Mouse (Mus musculus) kidney, postnatal 25 days (tissue): Measurements from ENCODE around the gene Cpne5.

Experiments
- DNase-seq, 2 experiments: peaks; one replicate each; pipeline ENCODE4 v3.0.0; 2021; ENCODE audit warnings: mixed read lengths in 2 of 2

Gene Cpne5

GRCm38 (mm10) chr17:29167371-29167770 is 70.6 kb downstream of the Cpne5 start:
- DNase-seq = peak; percentile 47 to 73

GRCm38 (mm10) chr17:29165967-29166578 is 71.9 kb downstream of the Cpne5 start:
- peak; percentile 41 to 76 for DNase-seq

DNA sequence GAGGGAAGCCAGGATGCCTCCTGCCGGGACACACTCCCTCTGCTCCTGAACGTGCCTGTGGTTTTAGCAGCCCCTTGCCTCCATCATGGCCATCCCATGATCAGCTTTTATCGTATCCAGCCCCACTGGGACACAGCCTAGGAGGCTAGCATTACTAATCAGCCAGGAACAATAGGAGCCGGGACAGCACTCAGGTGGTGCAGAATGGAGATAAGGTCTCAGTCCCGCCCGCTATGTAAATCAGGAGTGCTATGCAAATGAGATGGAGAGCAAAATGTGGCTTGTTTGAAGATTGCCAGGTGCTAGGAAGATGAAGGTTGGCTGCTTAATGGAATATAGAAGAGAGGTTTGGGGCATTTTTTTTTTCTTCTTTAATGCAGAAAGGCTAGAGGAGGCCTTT is 72.5 kb downstream of the Cpne5 start:
- no peak for DNase-seq

GRCm38 (mm10) chr17:29164469-29165111 is 73.4 kb downstream of the Cpne5 start:
- DNase-seq = peak; percentile 61 to 69

- DNase-seq = no peak
Observed at GRCm38 (mm10) chr17:29162334-29162733, 75.6 kb downstream of the Cpne5 start.

DNA sequence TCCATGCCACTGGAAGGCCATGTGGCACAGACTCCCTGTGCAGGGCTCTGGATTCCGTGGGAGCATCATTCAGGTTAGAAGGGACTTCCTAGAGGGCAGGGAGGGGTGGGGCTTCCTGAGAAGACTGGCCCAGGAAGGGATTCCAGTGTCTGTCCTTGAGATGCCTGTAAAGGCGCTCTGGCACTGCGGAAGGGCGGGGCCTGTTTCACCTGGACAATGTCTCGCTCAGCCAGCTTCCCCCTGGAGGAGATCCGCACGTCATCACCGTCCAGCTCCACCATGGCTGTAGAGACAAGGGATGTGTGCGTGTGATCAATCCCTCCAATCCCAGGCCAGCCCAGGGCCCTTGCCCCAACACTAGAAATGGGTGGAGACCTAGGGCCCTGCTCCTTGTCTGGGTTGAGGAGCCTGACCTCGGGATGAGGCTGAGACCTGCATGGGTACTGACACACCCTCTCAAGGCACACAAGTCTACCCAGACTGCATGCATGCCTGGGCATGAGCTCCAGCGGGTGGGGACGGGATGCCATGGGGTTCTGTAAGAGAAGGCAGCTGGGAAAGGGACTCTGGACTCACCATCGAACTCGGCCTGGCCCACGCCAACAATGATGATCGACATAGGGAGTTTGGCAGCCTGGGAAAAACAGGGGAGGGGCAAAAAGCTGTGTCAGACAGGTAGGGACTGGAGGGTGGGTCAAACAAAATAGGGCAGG is 78.1 kb downstream of the Cpne5 start:
- DNase-seq = peak in 1 of 2 experiments; percentile 59

DNA sequence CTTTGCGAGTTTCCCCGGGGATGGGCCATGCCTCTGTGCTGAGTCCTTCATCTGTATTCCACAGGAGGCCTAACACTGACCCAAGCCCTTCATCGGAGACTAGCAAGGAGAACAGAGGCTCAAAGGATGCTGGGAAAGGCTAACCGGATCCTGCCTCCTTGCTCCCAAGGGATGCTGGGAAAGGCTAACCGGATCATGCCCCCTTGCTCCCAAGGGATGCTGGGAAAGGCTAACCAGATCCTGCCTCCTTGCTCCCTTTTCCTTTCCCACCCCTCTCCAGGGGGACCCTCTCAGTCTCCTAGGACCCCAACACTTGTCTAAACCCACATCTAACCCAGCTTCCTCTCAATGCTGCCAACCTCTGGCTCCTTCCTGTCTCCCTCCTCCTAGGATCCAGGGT is 78.6 kb downstream of the Cpne5 start:
- no peak for DNase-seq

GRCm38 (mm10) chr17:29158899-29159298 is 79.1 kb downstream of the Cpne5 start:
- DNase-seq = no peak

DNA sequence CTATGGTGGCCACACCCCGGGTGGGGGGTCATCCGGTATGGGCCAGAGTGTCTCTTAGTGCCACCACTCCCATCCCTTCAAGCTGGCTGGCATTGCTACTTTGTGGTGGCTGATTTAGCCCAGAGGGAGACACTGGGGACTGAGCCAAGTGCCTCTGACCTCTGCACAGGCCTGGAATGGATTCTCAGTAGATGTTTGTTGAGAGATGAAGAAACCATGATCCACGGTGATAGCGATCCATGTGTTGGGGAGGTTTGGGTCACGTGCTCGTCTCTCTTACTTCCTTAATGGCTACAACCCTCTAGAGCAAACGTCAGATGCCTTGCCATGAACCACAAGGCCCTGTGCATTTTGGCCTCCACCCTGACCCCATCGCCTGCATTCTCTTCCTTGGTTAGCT is 81.1 kb downstream of the Cpne5 start:
- no peak for DNase-seq

DNA sequence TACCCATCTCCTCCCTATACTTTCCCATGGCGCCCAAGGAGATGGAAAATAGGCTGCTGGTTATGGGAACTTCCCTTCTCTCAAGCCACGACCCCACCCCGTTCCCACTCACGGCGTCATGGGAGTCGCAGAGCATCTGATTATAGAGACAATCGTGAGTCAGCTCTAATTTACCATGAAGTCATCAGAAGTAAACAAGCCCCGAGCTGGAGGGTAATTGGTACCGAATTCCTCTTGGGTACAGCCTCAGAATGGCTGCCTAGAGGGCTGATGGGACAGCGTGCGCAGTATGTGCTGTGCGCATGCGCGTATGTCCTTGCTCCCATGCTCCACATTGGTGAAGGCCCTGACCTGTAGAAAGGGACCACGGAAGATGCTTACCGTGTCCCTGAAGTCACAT is 81.6 kb downstream of the Cpne5 start:
- no peak for DNase-seq

DNA sequence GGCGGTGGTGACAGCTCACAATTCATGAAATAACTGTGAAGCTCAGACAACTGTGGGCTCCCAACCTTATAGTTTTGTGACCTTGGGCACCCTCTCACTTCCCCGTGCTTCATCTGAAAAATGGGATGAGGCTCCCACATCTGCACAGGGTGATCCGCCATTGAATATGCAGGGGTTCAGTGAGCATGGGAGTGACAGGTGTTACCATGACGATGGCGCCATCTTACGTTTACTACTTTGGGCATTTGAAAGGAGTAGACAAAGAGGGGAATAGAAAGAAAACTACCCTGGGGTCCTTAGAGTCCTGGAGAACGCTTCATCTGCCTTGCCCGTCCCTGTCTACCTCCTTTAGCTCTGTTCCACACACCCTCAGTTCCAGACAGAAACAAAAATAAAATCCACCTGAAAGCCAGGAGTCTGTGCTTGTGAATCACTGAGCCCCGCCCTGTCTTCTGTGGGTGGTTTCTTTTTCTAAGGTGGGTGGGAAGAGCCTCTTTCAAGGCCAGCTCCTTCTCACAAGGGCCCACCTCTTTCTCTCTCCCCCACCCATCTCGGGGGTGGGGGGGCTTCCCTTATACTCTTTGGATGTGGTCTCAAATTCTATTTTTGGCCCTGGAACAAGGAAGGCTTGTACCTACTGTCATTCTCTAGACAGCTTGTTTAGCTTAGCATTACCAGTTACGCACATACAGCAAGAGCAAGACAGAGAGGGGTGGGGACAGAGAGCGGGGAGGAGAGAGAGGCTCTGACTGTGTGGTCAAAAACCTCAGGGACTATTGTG is 82.4 kb downstream of the Cpne5 start:
- no peak for DNase-seq

DNA sequence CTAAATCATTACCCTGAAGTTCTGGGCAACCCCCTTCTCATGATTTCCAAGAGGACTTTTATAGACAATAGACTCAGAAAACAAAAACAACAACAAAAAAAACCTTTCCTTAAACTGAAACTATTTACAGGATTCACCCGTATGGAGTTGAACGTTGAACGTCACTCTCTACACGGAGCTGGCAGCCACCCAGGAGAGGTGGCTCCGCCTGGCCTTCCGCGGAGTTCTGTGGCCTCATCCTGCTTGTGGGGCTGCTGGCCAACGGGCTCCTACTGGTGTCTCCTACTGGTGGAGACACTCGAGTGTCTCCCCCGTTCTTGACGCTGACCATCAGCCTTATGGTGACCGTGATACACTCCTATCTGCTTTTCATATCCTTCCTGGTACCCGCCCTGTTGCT is 83.7 kb downstream of the Cpne5 start:
- peak; percentile 56 to 64 for DNase-seq

- DNase-seq = no peak
Observed at GRCm38 (mm10) chr17:29152547-29152946, 85.4 kb downstream of the Cpne5 start.

GRCm38 (mm10) chr17:29149766-29150165 is 88.2 kb downstream of the Cpne5 start:
- DNase-seq = no peak

GRCm38 (mm10) chr17:29147773-29148172 is 90.2 kb downstream of the Cpne5 start:
- DNase-seq = no peak

DNA sequence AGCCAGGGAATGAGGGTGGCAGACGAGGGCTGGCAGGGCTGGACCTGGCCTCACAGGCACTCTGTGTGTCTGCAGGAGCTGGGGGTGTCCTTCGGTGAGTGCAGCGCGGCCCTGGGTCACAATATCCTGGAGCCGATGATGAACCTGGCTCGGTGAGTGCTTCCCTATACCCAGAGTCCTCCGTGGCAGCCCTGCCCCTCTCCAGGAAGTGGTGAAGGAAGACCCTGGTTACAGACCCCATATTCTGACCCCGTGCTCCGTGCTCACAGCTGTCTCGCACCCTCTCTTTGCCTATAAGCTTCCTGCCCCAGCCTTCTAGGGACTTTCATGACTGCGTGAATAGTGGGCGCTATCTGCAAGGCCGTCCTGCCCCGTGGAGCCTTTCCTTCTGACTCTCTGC is 90.7 kb downstream of the Cpne5 start:
- no peak for DNase-seq

DNA sequence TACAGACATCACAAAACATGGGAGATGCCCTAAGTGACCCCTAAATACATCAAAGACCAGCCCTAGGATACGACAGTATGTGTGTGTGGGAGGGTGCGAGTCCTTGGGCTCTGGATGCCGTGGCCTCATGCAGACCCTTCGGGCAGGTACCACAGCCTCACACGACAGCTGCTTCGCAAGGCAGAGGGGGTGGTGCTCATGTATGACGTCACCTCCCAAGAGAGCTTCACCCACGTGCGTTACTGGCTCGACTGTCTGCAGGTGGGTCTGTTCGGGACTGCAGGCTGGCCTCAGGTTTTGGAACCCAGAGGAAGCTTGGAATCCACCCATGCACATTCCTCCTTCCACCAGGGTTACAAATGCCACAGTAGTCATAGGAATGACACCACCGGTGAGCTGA is 92.9 kb downstream of the Cpne5 start:
- no peak for DNase-seq

- no peak for DNase-seq
Observed at GRCm38 (mm10) chr17:29143266-29143665, 94.7 kb downstream of the Cpne5 start.

- peak in 1 of 2 experiments; percentile 26 for DNase-seq
Observed at GRCm38 (mm10) chr17:29141577-29141976, 96.4 kb downstream of the Cpne5 start.

GRCm38 (mm10) chr17:29137906-29138305 is 100.1 kb downstream of the Cpne5 start:
- DNase-seq = no peak

DNA sequence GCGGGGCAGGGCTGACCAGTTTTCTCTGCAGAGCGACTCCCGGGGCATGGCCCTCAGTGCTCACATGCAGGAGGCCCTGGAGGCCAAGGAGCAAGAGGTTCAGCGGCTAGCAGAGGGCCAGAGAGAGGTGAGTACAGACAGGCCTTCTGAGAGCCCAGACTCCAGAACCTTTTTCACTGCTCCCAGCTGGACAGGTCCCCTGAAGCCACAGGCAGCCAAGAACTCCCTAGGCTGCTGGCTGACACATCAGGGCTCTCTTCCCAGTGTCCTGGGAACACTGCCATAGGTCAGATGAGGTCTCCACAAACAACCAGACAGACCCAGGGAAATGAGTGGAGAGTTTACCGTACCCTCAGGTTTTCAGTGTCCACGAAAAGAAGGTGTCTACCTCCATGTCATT is 101.7 kb downstream of the Cpne5 start:
- peak; percentile 76 to 89 for DNase-seq

GRCm38 (mm10) chr17:29135066-29135465 is 102.9 kb downstream of the Cpne5 start:
- DNase-seq = no peak

- no peak for DNase-seq
Observed at GRCm38 (mm10) chr17:29129341-29129740, 108.6 kb downstream of the Cpne5 start.
